Comparison of ENCODE assay signal across 16 mouse cellular contexts in the genomic region with DNA sequence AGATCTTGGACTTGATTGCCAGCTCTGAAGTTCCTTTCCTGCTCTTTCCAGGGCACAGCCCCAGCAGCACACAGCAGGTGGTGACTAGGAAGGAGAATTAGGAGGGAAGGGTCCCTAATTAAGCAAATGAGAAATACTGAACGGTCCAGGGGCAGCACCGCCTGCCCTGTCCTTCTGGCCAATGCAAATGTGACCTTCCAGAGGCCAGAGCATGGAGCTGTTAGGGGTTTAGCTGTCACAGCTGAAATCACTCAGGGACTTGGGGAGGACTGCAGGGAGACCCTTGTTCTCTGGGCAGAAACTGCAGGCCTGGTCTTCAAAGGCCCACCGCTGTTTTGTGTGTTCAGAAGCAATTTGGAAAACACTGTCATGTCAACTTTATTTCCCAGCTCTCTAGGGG.
A peak's percentile ranks its signal among the peaks of the same experiment; 100 is the strongest.
DNase-seq lines count a peak whose midpoint lies in the region; ATAC-seq lines count a peak whose summit lies in the region.
"Had no signal": no experiment of that assay in that cellular context is flagged by ENCODE, and none has a peak within 500 bp of the region (broad histone marks: within the 10 kb centered on the region; RNA-seq: fewer than 3 reads in every experiment).

No protein-coding gene starts in this region.

- no peaks in the 10 kb centered on the region for H3K9me3 ChIP-seq in hindbrain, embryonic 16.5 days (ENCODE audit: control insufficient read depth, low read length)
- H3K9me3 ChIP-seq in hindbrain, embryonic 12.5 days (replicated peaks): no peaks in the 10 kb centered on the region
- H3K9me3 ChIP-seq in forebrain, embryonic 14.5 days (replicated peaks; ENCODE audit: control insufficient read depth, low read length): no peaks in the 10 kb centered on the region
- H3K9me3 ChIP-seq in midbrain, embryonic 13.5 days: no peaks in the 10 kb centered on the region
- H3K9me3 ChIP-seq: heart, embryonic 13.5 days had no signal

- no peaks in the 10 kb centered on the region for H3K4me1 ChIP-seq in hindbrain, embryonic 16.5 days (ENCODE audit: control insufficient read depth, insufficient read depth, low read depth, low read length)
- peaks cover 2% of the 10 kb centered on the region; the same call in 1 of the 2 replicates for H3K4me1 ChIP-seq in hindbrain, embryonic 12.5 days
- peaks cover 4% of the 10 kb centered on the region; the same call in 1 of the 2 replicates for H3K4me1 ChIP-seq in forebrain, embryonic 14.5 days (ENCODE audit: control insufficient read depth, insufficient read depth, low read length)
- peaks cover 14% of the 10 kb centered on the region for H3K4me1 ChIP-seq in midbrain, embryonic 13.5 days (replicated peaks)
- H3K4me1 ChIP-seq: heart, embryonic 13.5 days had no signal

- peak; percentile 6 for DNase-seq in ZHBTc4 (ENCODE audit: low read depth, low spot score)
- DNase-seq in forebrain, embryonic 14.5 days (ENCODE audit: low spot score): no peak
- no peak for DNase-seq in ovary, postnatal 10 days (ENCODE audit: low spot score)
- DNase-seq in thymus, postnatal 14 days: no peak
- DNase-seq: adrenal gland, adult 2 months; cerebellum, adult 2 months; liver; lung, adult 18-20 months; right cerebral cortex, postnatal 14 days had no signal

- H3K4me3 ChIP-seq in hindbrain, embryonic 16.5 days (ENCODE audit: low read length): no peak overlapping the region
- H3K4me3 ChIP-seq in hindbrain, embryonic 12.5 days: no peak overlapping the region
- H3K4me3 ChIP-seq in forebrain, embryonic 14.5 days (ENCODE audit: low read depth, low read length): no peak overlapping the region
- H3K4me3 ChIP-seq in midbrain, embryonic 13.5 days (replicated peaks): no peak overlapping the region
- H3K4me3 ChIP-seq: heart, embryonic 13.5 days; myocyte had no signal

- 0 out of 2 replicates have a peak, but pooled peaks have one; percentile 40 for ATAC-seq in hindbrain, embryonic 16.5 days
- no peak for ATAC-seq in hindbrain, embryonic 12.5 days (ENCODE audit: low FRiP score)
- ATAC-seq in forebrain, embryonic 14.5 days: peak; percentile 42; the same call in 1 of the 2 replicates
- ATAC-seq in midbrain, embryonic 13.5 days: peak; percentile 48; the same call in 1 of the 2 replicates
- ATAC-seq: intestine, postnatal 0 days had no signal

- no peak overlapping the region for H3K4me2 ChIP-seq in hindbrain, embryonic 16.5 days (ENCODE audit: low read length)
- no peak overlapping the region for H3K4me2 ChIP-seq in hindbrain, embryonic 12.5 days (replicated peaks)
- H3K4me2 ChIP-seq in forebrain, embryonic 14.5 days (ENCODE audit: low read length): no peak overlapping the region
- H3K4me2 ChIP-seq in midbrain, embryonic 13.5 days (replicated peaks): no peak overlapping the region
- H3K4me2 ChIP-seq: heart, embryonic 13.5 days had no signal

- no peak overlapping the region for H3K9ac ChIP-seq in hindbrain, embryonic 16.5 days (ENCODE audit: low read depth, low read length)
- H3K9ac ChIP-seq in hindbrain, embryonic 12.5 days: no peak overlapping the region
- no peak overlapping the region for H3K9ac ChIP-seq in forebrain, embryonic 14.5 days (ENCODE audit: low read length)
- H3K9ac ChIP-seq in midbrain, embryonic 13.5 days (replicated peaks): no peak overlapping the region
- H3K9ac ChIP-seq: heart, embryonic 13.5 days had no signal

- H3K27me3 ChIP-seq in hindbrain, embryonic 16.5 days (replicated peaks; ENCODE audit: control insufficient read depth, insufficient read depth, low read length): no peaks in the 10 kb centered on the region
- H3K27me3 ChIP-seq in hindbrain, embryonic 12.5 days: no peaks in the 10 kb centered on the region
- H3K27me3 ChIP-seq in forebrain, embryonic 14.5 days (replicated peaks; ENCODE audit: control insufficient read depth, insufficient read depth, low read length): no peaks in the 10 kb centered on the region
- H3K27me3 ChIP-seq in midbrain, embryonic 13.5 days: no peaks in the 10 kb centered on the region
- H3K27me3 ChIP-seq: heart, embryonic 13.5 days had no signal

- H3K27ac ChIP-seq in hindbrain, embryonic 16.5 days (ENCODE audit: low read depth, low read length): no peak overlapping the region
- no peak overlapping the region for H3K27ac ChIP-seq in hindbrain, embryonic 12.5 days
- H3K27ac ChIP-seq in forebrain, embryonic 14.5 days (ENCODE audit: low read depth, low read length): no peak overlapping the region
- no peak overlapping the region for H3K27ac ChIP-seq in midbrain, embryonic 13.5 days
- H3K27ac ChIP-seq: heart, embryonic 13.5 days; macrophage had no signal

- WGBS in hindbrain, embryonic 16.5 days: 20% methylated on average over 3 of the region's 3 CpGs
- 14% methylated on average over 3 of the region's 3 CpGs for WGBS in hindbrain, embryonic 12.5 days
- WGBS in forebrain, embryonic 14.5 days: 17% methylated on average over 3 of the region's 3 CpGs
- WGBS in midbrain, embryonic 13.5 days: 22% methylated on average over 3 of the region's 3 CpGs

- H3K36me3 ChIP-seq in hindbrain, embryonic 16.5 days (ENCODE audit: control insufficient read depth, insufficient read depth, low read length): no peaks in the 10 kb centered on the region
- H3K36me3 ChIP-seq in hindbrain, embryonic 12.5 days: no peaks in the 10 kb centered on the region
- no peaks in the 10 kb centered on the region for H3K36me3 ChIP-seq in forebrain, embryonic 14.5 days (ENCODE audit: control insufficient read depth, insufficient read depth, low read length)
- H3K36me3 ChIP-seq in midbrain, embryonic 13.5 days: no peaks in the 10 kb centered on the region
- H3K36me3 ChIP-seq: heart, embryonic 13.5 days had no signal
